Mouse (Mus musculus): ENCODE results near the gene Farsb. TPM values are rescaled to one million over a fixed set of nuclear protein-coding genes. Genes with fewer than 3 reads are reported as not detected.
A peak's percentile ranks its signal among the peaks of the same experiment; 100 is the strongest.

Gene Farsb
- polyA plus RNA-seq, 1 experiment from 2014 or later, result 146 TPM

DNA sequence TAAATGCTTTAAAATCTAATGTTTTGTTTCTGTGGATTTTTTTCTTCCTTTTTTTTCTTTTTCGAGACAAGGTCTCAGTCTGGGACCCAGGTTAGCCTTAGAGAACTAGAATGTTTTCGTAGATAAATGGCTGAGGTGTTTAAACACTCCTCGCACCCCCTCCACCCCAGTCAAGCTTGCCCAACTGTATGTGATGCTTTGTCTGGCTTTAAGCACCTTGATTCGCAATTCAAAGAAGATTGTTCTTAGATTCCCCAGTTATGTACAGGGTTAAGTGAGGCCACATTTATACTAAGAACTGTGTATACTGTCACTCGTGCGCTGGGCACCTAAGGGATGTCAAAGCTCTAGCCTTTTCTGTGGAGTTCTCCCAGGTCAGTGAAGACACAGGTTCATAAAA, 68.4 kb downstream of the Farsb start:
- H3K9me3 ChIP-seq (ENCODE audit: control insufficient read depth, low read length), result no peaks in the 10 kb centered on the region
- no peak overlapping the region for H3K9ac ChIP-seq (ENCODE audit: low read depth, low read length)
- no peak overlapping the region for H3K4me2 ChIP-seq (replicated peaks; ENCODE audit: low read depth, low read length)
- ATAC-seq (ENCODE audit: low FRiP score) (no peak), DNase-seq (ENCODE audit: low spot score) (no peak)
- no peaks in the 10 kb centered on the region for H3K27me3 ChIP-seq (ENCODE audit: control insufficient read depth, insufficient read depth, low read length)
- H3K4me1 ChIP-seq (replicated peaks; ENCODE audit: control insufficient read depth, insufficient read depth, low read length), result 0 out of 2 replicates have a peak, but pooled peaks cover 3% of the 10 kb centered on the region
- WGBS, result 92% methylated on average over 6 of the region's 6 CpGs
- H3K27ac ChIP-seq (ENCODE audit: low read depth, low read length), result no peak overlapping the region
- H3K4me3 ChIP-seq (ENCODE audit: low read depth, low read length), result no peak overlapping the region
- no peaks in the 10 kb centered on the region for H3K36me3 ChIP-seq (ENCODE audit: control insufficient read depth, insufficient read depth, low read length)

- H3K4me2 ChIP-seq (replicated peaks; ENCODE audit: low read depth, low read length), result no peak overlapping the region
These were observed 69.1 kb downstream of the Farsb start for GRCm38 (mm10) chr1:78419593-78419992.

GRCm38 (mm10) chr1:78417154-78417911, 71.4 kb downstream of the Farsb start:
- WGBS, result 96% methylated on average over 9 of the region's 9 CpGs

More at GRCm38 (mm10) chr1:78419593-78419992, 69.1 kb downstream of the Farsb start:
- no peaks in the 10 kb centered on the region for H3K9me3 ChIP-seq (ENCODE audit: control insufficient read depth, low read length)
- no peaks in the 10 kb centered on the region for H3K36me3 ChIP-seq (ENCODE audit: control insufficient read depth, insufficient read depth, low read length)
- WGBS, result 47% methylated on average over 4 of the region's 4 CpGs
- no peaks in the 10 kb centered on the region for H3K27me3 ChIP-seq (ENCODE audit: control insufficient read depth, insufficient read depth, low read length)
- peak; percentile 63 for ATAC-seq (ENCODE audit: low FRiP score)
- H3K4me1 ChIP-seq (replicated peaks; ENCODE audit: control insufficient read depth, insufficient read depth, low read length), result 0 out of 2 replicates have a peak, but pooled peaks cover 3% of the 10 kb centered on the region
- peak; percentile 88 for DNase-seq (ENCODE audit: low spot score)
- H3K27ac ChIP-seq (ENCODE audit: low read depth, low read length), result no peak overlapping the region
- H3K4me3 ChIP-seq (ENCODE audit: low read depth, low read length), result no peak overlapping the region
- no peak overlapping the region for H3K9ac ChIP-seq (ENCODE audit: low read depth, low read length)

DNA sequence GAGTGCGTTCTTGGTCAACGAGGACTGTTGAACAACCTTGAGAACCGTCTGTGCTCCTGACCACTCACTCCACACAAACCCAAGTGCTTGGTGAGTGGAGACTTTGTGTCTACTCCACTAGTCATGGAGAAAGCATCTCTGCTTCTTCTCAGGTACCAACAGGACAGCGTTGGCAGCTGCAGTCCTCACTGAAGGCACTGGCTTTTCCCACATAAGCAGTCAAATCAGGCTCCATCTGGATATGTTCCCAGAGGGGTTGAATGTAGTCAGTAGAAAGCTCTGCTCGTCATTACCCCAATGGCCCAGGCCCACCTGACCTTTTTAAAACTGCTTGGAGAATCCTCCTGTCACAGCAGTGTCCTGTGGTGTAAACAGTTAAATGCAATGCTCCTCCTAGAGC, 74.3 kb downstream of the Farsb start:
- no peaks in the 10 kb centered on the region for H3K27me3 ChIP-seq (ENCODE audit: control insufficient read depth, insufficient read depth, low read length)
- no peak overlapping the region for H3K4me3 ChIP-seq (ENCODE audit: low read depth, low read length)
- no peak overlapping the region for H3K27ac ChIP-seq (ENCODE audit: low read depth, low read length)
- H3K9ac ChIP-seq (ENCODE audit: low read depth, low read length), result no peak overlapping the region
- H3K9me3 ChIP-seq (ENCODE audit: control insufficient read depth, low read length), result no peaks in the 10 kb centered on the region
- no peaks in the 10 kb centered on the region for H3K36me3 ChIP-seq (ENCODE audit: control insufficient read depth, insufficient read depth, low read length)
- no peaks in the 10 kb centered on the region for H3K4me1 ChIP-seq (replicated peaks; ENCODE audit: control insufficient read depth, insufficient read depth, low read length)
- H3K4me2 ChIP-seq (replicated peaks; ENCODE audit: low read depth, low read length), result no peak overlapping the region
- DNase-seq (ENCODE audit: low spot score) (no peak), ATAC-seq (ENCODE audit: low FRiP score) (no peak)
- 90% methylated on average over 5 of the region's 5 CpGs for WGBS

More at GRCm38 (mm10) chr1:78417154-78417911, 71.4 kb downstream of the Farsb start:
- Histone ChIP-seq H3K9ac (ENCODE audit: low read depth, low read length) (no peak overlapping the region), H3K4me1 (replicated peaks; ENCODE audit: control insufficient read depth, insufficient read depth, low read length) (no peaks in the 10 kb centered on the region), H3K27me3 (ENCODE audit: control insufficient read depth, insufficient read depth, low read length) (no peaks in the 10 kb centered on the region), H3K4me3 (ENCODE audit: low read depth, low read length) (no peak overlapping the region), H3K27ac (ENCODE audit: low read depth, low read length) (no peak overlapping the region), H3K36me3 (ENCODE audit: control insufficient read depth, insufficient read depth, low read length) (no peaks in the 10 kb centered on the region), H3K9me3 (ENCODE audit: control insufficient read depth, low read length) (no peaks in the 10 kb centered on the region), H3K4me2 (replicated peaks; ENCODE audit: low read depth, low read length) (no peak overlapping the region)
- ATAC-seq (ENCODE audit: low FRiP score) (no peak), DNase-seq (ENCODE audit: low spot score) (no peak)

- Histone ChIP-seq H3K27ac (ENCODE audit: low read depth, low read length) (no peak overlapping the region), H3K36me3 (ENCODE audit: control insufficient read depth, insufficient read depth, low read length) (no peaks in the 10 kb centered on the region), H3K9me3 (ENCODE audit: control insufficient read depth, low read length) (no peaks in the 10 kb centered on the region), H3K9ac (ENCODE audit: low read depth, low read length) (no peak overlapping the region), H3K4me3 (ENCODE audit: low read depth, low read length) (no peak overlapping the region), H3K27me3 (ENCODE audit: control insufficient read depth, insufficient read depth, low read length) (no peaks in the 10 kb centered on the region), H3K4me2 (replicated peaks; ENCODE audit: low read depth, low read length) (no peak overlapping the region), H3K4me1 (replicated peaks; ENCODE audit: control insufficient read depth, insufficient read depth, low read length) (no peaks in the 10 kb centered on the region)
- no peak for ATAC-seq (ENCODE audit: low FRiP score)
- WGBS, result 20% methylated on average over 7 of the region's 7 CpGs
- no peak for DNase-seq (ENCODE audit: low spot score)
These were observed 76.0 kb downstream of the Farsb start for GRCm38 (mm10) chr1:78412668-78413067.

DNA sequence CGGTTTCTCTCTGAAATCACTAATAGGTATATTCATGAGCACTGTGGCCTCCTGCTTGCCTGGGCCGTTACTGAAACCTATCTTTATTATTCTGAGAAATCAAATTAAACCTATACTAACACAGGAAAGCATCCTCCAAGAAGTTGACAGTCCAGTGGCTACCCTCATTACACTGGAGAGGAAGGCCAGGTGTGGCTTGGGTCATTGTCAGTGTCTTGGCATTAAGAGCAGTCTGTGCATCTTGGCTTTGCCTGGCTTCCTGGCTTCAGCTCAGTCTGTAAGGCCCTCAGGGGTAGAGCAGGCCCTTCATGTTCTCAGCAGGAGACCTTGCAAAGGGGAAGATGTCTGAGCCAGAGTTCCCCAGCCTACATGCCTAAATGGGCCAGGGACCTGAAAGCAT, 79.3 kb downstream of the Farsb start:
- Histone ChIP-seq H3K27me3 (ENCODE audit: control insufficient read depth, insufficient read depth, low read length) (no peaks in the 10 kb centered on the region), H3K36me3 (ENCODE audit: control insufficient read depth, insufficient read depth, low read length) (no peaks in the 10 kb centered on the region), H3K4me1 (replicated peaks; ENCODE audit: control insufficient read depth, insufficient read depth, low read length) (no peaks in the 10 kb centered on the region), H3K4me3 (ENCODE audit: low read depth, low read length) (no peak overlapping the region), H3K9ac (ENCODE audit: low read depth, low read length) (no peak overlapping the region), H3K9me3 (ENCODE audit: control insufficient read depth, low read length) (no peaks in the 10 kb centered on the region), H3K4me2 (replicated peaks; ENCODE audit: low read depth, low read length) (no peak overlapping the region), H3K27ac (ENCODE audit: low read depth, low read length) (no peak overlapping the region)
- no peak for ATAC-seq (ENCODE audit: low FRiP score)
- WGBS, result 91% methylated on average over 2 of the region's 2 CpGs
- DNase-seq (ENCODE audit: low spot score), result no peak

GRCm38 (mm10) chr1:78401413-78401812, 87.3 kb downstream of the Farsb start:
- Histone ChIP-seq H3K27ac (ENCODE audit: low read depth, low read length) (no peak overlapping the region), H3K4me2 (replicated peaks; ENCODE audit: low read depth, low read length) (no peak overlapping the region), H3K4me1 (replicated peaks; ENCODE audit: control insufficient read depth, insufficient read depth, low read length) (no peaks in the 10 kb centered on the region), H3K36me3 (ENCODE audit: control insufficient read depth, insufficient read depth, low read length) (no peaks in the 10 kb centered on the region), H3K27me3 (ENCODE audit: control insufficient read depth, insufficient read depth, low read length) (no peaks in the 10 kb centered on the region), H3K9ac (ENCODE audit: low read depth, low read length) (no peak overlapping the region), H3K4me3 (ENCODE audit: low read depth, low read length) (no peak overlapping the region), H3K9me3 (ENCODE audit: control insufficient read depth, low read length) (no peaks in the 10 kb centered on the region)
- WGBS, result 94% methylated on average over 4 of the region's 4 CpGs
- DNase-seq (ENCODE audit: low spot score) (no peak), ATAC-seq (ENCODE audit: low FRiP score) (no peak)

- whole genome bisulfite sequencing, result 80% methylated on average over 3 of the region's 3 CpGs
- ATAC-seq (ENCODE audit: low FRiP score) (no peak), DNase-seq (ENCODE audit: low spot score) (no peak)
- Histone ChIP-seq H3K9me3 (ENCODE audit: control insufficient read depth, low read length) (no peaks in the 10 kb centered on the region), H3K36me3 (ENCODE audit: control insufficient read depth, insufficient read depth, low read length) (no peaks in the 10 kb centered on the region), H3K4me1 (replicated peaks; ENCODE audit: control insufficient read depth, insufficient read depth, low read length) (no peaks in the 10 kb centered on the region), H3K27me3 (ENCODE audit: control insufficient read depth, insufficient read depth, low read length) (no peaks in the 10 kb centered on the region), H3K27ac (ENCODE audit: low read depth, low read length) (no peak overlapping the region), H3K9ac (ENCODE audit: low read depth, low read length) (no peak overlapping the region), H3K4me2 (replicated peaks; ENCODE audit: low read depth, low read length) (no peak overlapping the region), H3K4me3 (ENCODE audit: low read depth, low read length) (no peak overlapping the region)
These were observed 88.9 kb downstream of the Farsb start for GRCm38 (mm10) chr1:78399755-78400154.

DNA sequence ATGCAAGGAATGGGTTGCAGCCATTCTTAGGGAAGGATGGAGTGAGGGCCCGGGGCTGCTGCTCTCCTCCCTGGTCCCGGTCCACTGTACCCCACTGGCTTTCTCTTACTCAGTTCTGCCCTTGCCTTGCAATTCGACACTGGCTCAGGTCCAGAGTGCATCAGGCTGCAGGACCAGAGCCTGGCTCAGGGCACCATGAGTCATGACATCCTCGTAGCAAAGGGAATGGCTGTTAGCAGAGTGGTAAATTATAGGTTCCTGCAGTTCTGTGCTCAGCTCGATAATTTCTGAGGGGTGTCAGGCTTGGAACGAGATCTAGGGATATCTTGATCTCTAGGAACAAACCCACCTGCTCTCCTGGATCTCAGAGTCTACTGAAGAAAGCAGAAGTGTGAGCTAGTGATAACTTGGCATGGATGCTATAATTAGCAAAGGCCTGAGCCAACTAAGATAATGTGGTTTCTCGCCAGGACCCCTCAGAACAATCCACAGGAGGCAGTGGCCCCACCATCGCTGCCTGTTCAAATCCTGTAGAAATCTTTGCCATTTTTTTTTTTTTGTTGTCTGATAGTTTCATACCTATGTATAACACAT, 92.3 kb downstream of the Farsb start:
- H3K9ac ChIP-seq (ENCODE audit: low read depth, low read length), result no peak overlapping the region
- peak; percentile 16 for DNase-seq (ENCODE audit: low spot score)
- 48% methylated on average over 8 of the region's 8 CpGs for WGBS
- no peaks in the 10 kb centered on the region for H3K4me1 ChIP-seq (replicated peaks; ENCODE audit: control insufficient read depth, insufficient read depth, low read length)
- no peak for ATAC-seq (ENCODE audit: low FRiP score)
- no peak overlapping the region for H3K4me2 ChIP-seq (replicated peaks; ENCODE audit: low read depth, low read length)
- H3K27me3 ChIP-seq (ENCODE audit: control insufficient read depth, insufficient read depth, low read length), result no peaks in the 10 kb centered on the region
- H3K27ac ChIP-seq (ENCODE audit: low read depth, low read length), result no peak overlapping the region
- no peaks in the 10 kb centered on the region for H3K36me3 ChIP-seq (ENCODE audit: control insufficient read depth, insufficient read depth, low read length)
- H3K4me3 ChIP-seq (ENCODE audit: low read depth, low read length), result no peak overlapping the region
- H3K9me3 ChIP-seq (ENCODE audit: control insufficient read depth, low read length), result no peaks in the 10 kb centered on the region

Data from hindbrain, embryonic 11.5 days (tissue).